Mouse (Mus musculus): ENCODE results near the gene Zfp865. TPM values are rescaled to one million over a fixed set of nuclear protein-coding genes. Genes with fewer than 3 reads are reported as not detected.

Gene Zfp865
- total and polyA plus RNA-seq, 3 experiments: 4.0 to 21.0 (median 12.3) TPM

DNA sequence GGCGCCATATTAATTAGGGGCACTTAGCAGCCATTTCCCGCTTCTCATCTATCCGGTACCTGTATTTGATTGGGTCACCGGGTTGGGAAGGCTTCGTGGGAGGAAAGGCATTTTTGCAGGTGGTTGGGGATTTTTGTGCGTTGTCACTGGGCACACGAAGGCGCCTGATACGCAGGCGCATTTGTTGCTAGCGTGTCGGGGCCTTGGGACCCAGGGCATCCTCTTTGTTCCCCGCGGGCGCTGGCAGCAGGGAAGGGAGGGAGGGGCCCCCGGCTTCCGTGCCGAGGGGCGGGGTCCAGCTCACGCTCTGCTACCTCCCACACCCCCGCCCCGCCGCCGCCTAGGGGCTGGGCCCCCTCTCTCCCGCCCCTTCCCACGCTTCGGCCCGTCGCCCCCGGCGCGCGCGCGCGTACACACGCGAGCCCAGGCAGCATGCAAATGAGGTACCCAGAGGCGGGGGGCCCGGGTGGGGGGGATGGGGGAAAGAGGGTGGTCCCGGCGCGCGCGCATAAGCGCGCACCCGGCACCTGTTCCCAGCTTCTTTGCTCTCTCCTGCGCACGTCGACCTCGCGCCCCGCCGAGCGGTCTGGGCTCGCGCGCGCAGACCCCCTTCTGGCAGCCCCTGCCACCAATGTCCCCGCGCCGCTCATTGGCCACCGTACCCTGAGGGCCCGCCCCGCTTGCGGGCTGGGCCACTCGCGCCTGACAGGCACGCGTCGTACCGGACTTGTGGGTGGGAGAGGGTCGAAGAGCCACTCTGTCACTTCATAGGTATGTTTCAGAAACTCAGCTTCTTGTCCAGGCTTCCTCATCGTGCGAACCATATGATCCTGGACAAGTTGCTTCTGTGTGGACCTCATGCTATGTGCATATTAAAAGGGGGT is 4.8 kb upstream of the Zfp865 start, which contains the start of gene Gm44973 (continued):
- TF ChIP-seq MAFK (IDR thresholded peaks at IDR 0.05; ENCODE audit: insufficient replicate concordance, low read length): no peak
- TF ChIP-seq POLR2A (IDR thresholded peaks at IDR 0.05; ENCODE audit: low read depth, low read length): peak; percentile 68; the same call in 1 of the 2 replicates
- no peak for TF ChIP-seq EP300 (IDR thresholded peaks at IDR 0.05; ENCODE audit: low read length)
- peak; percentile 19; the same call in 1 of the 2 replicates for TF ChIP-seq TCF12 (IDR thresholded peaks at IDR 0.05; ENCODE audit: low read depth, low read length)
- no peak for TF ChIP-seq USF1 (IDR thresholded peaks at IDR 0.05; ENCODE audit: low read depth, low read length)
- TF ChIP-seq ELF1 (IDR thresholded peaks at IDR 0.05; ENCODE audit: low read depth, low read length): peak; percentile 54
- TF ChIP-seq USF2 (conservative IDR thresholded peaks at IDR 0.05; ENCODE audit: low read depth, low read length): no peak
- TF ChIP-seq BHLHE40 (IDR thresholded peaks at IDR 0.05; ENCODE audit: low read depth, low read length): peak; percentile 93
- no peak for TF ChIP-seq JUN (IDR thresholded peaks at IDR 0.05; ENCODE audit: insufficient read depth, low read depth, low read length)
- TF ChIP-seq TBP (conservative IDR thresholded peaks at IDR 0.05; ENCODE audit: low read depth, low read length): no peak

DNA sequence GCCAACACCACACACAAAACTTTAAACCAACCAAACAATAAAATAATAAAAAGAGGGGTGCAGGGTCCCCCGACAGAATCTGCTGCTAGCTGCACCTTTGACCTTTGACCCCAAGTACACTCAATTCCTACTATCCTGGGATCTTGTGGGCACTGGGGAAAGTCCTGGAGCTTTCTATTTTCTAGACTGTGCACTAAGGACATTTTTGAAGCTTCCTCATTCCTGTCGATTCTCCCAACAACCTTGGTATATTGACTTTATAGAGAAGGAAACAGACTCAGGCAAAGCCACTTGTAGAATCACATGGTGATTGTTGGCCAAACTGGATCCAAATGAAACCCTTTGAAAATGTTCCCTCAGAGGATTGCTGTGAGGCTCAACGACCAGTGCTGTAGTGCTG is 4.1 kb upstream of the Zfp865 start:
- Histone ChIP-seq H3K27me3 (replicated peaks) (no peaks in the 10 kb centered on the region), H3K79me2 (replicated peaks; ENCODE audit: control insufficient read depth, extremely low read depth, insufficient read depth, poor library complexity, severe bottlenecking) (peaks cover 12% of the 10 kb centered on the region), H3K4me2 (ENCODE audit: insufficient read depth, low read depth, poor library complexity, severe bottlenecking) (peak overlapping the region; percentile 74), H3K4me3 (replicated peaks in 1 of 3; ENCODE audit: low read depth in 2 of 3, low read length in 2 of 3, poor library complexity in 1 of 3) (peak overlapping the region; percentile 44 to 73 (median 61)), H3K9ac (ENCODE audit: insufficient read depth, low read depth) (peak overlapping the region; percentile 81), H3K27ac (ENCODE audit: insufficient read depth, low read depth) (peak overlapping the region; percentile 90), H3K9me3 (replicated peaks; ENCODE audit: low read length) (peaks cover 6% of the 10 kb centered on the region), H3K36me3 (replicated peaks in 1 of 2; ENCODE audit: control insufficient read depth in 1 of 2, insufficient read depth in 1 of 2, low read length in 1 of 2) (peaks cover 23 to 32% of the 10 kb centered on the region in 2 experiments), H3K4me1 (ENCODE audit: control insufficient read depth in 1 of 2, insufficient read depth in 2 of 2) (peaks cover 4 to 37% of the 10 kb centered on the region in 2 experiments)
- TF ChIP-seq JUND (conservative IDR thresholded peaks at IDR 0.05; ENCODE audit: low read depth, low read length) (no peak), SIN3A (IDR thresholded peaks at IDR 0.05; ENCODE audit: low read length) (no peak), POLR2AphosphoS2 (IDR thresholded peaks at IDR 0.05; ENCODE audit: low read depth, low read length) (no peak), NELFE (IDR thresholded peaks at IDR 0.05; ENCODE audit: low read depth, low read length) (no peak), TBP (conservative IDR thresholded peaks at IDR 0.05; ENCODE audit: low read depth, low read length) (no peak)
- in situ Hi-C loops (cut with MboI; ENCODE audit: low pct_ligation_motif_present, low pct_unique_long_range_greater_than_20kb, low sequenced_read_pairs) (no loop called here), dilution Hi-C loops (cut with MboI; ENCODE audit: extremely low pct_ligation_motif_present, extremely low pct_unique_long_range_greater_than_20kb, low sequenced_read_pairs) (no loop called here)
- no peak for DNase-seq (ENCODE audit: extremely low read depth)

DNA sequence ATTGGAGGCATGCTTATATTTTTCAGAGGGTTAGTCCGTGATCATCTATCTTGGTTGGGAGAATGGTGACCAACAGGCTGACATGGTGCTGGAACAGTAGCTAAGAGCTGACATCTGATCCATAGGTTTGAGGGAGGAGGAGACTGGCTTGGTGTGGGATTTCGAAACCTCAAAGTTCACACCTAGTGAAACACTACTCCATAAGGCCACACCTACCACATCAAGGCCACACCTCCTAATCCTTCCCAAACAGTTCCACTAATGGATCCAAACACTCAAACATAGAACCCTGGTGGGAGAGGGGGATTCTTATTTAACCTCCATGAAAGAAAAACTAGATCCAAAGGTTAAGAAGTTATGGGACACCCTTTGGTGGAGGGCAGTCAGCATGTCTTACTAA is 3.3 kb upstream of the Zfp865 start:
- DNase-seq (ENCODE audit: extremely low read depth): no peak
- peaks cover 4 to 37% of the 10 kb centered on the region in 2 experiments for H3K4me1 ChIP-seq (ENCODE audit: control insufficient read depth in 1 of 2, insufficient read depth in 2 of 2)
- no peak overlapping the region for H3K4me2 ChIP-seq (ENCODE audit: insufficient read depth, low read depth, poor library complexity, severe bottlenecking)
- H3K9ac ChIP-seq (ENCODE audit: insufficient read depth, low read depth): no peak overlapping the region
- H3K4me3 ChIP-seq (replicated peaks in 1 of 3; ENCODE audit: low read depth in 2 of 3, low read length in 2 of 3, poor library complexity in 1 of 3): no peak overlapping the region
- dilution Hi-C loops (cut with MboI; ENCODE audit: extremely low pct_ligation_motif_present, extremely low pct_unique_long_range_greater_than_20kb, low sequenced_read_pairs) (no loop called here), in situ Hi-C loops (cut with MboI; ENCODE audit: low pct_ligation_motif_present, low pct_unique_long_range_greater_than_20kb, low sequenced_read_pairs) (no loop called here)
- no peaks in the 10 kb centered on the region for H3K27me3 ChIP-seq (replicated peaks)
- H3K9me3 ChIP-seq (replicated peaks; ENCODE audit: low read length): peaks cover 6% of the 10 kb centered on the region
- TF ChIP-seq JUN (IDR thresholded peaks at IDR 0.05; ENCODE audit: insufficient read depth, low read depth, low read length): no peak
- TF ChIP-seq NRF1 (IDR thresholded peaks at IDR 0.05; ENCODE audit: low read depth, low read length): no peak
- H3K36me3 ChIP-seq (replicated peaks in 1 of 2; ENCODE audit: control insufficient read depth in 1 of 2, insufficient read depth in 1 of 2, low read length in 1 of 2): peaks cover 16 to 28% of the 10 kb centered on the region in 2 experiments
- H3K79me2 ChIP-seq (replicated peaks; ENCODE audit: control insufficient read depth, extremely low read depth, insufficient read depth, poor library complexity, severe bottlenecking): peaks cover 17% of the 10 kb centered on the region
- H3K27ac ChIP-seq (ENCODE audit: insufficient read depth, low read depth): no peak overlapping the region
